Mouse (Mus musculus): Measurements from ENCODE around the gene Pdgfd. TPM values are rescaled to one million over a fixed set of nuclear protein-coding genes. Genes with fewer than 3 reads are reported as not detected.

Pdgfd gene
- total RNA-seq, 2 experiments from 2014 or later = 3.3 to 3.9 TPM

DNA sequence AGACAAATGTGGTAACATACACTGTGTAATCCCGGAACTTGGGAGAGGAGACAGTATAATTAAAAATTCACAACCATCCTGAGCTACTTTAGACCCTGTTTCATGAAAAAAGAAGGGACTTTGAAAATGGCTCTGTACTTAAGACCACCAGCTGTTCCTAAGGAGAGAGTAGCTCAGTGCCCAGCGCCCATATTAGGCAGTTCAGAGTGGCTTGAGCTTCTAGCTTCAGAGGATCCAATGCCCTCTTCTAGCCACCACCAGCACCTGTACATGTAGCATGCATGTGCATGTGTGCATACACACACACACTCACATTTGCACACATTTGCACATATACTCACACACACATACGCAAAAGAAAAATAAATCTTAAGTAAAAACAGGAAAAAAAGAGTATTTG is 136.2 kb downstream of the Pdgfd start:
- DNase-seq (ENCODE audit: extremely low spot score in 1 of 2, low spot score in 1 of 2) = no peak

DNA sequence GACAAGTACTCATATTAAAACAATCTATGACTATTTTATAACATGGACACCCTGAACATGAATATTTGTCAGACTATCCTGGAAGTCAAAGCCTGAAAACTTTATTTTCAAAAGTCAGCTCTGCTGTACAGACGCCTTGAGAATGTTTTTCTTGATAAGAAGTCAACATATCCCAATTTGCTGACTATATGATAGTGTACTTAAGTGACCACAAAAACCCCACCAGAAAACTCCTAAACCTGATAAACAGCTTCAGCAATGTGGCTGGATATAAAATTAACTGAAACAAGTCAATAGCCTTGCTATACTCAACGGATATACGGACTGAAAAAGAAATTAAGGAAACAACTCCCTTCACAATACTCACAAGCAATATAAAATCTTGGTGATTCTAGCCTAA is 137.5 kb downstream of the Pdgfd start:
- no peak for DNase-seq (ENCODE audit: extremely low spot score in 1 of 2, low spot score in 1 of 2)

DNA sequence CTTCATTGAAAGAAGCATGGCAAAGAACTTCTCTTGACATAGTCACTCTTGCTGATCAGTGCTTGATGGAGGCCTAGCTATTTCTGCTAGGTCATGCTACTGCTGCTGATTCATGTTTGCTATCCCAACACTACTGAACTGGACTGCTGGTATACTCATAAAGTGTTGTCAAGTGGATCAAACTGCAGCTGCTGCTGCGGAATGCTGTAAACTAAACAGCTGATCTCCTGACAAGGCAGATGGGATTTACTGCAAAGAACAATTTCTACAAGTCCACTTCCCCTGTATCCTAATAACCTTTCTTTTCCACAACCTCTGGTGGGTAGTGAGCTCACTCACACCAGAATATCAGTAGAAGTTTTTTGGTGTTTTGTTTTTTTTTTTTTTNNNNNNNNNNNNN is 148.7 kb downstream of the Pdgfd start:
- DNase-seq (ENCODE audit: extremely low spot score in 1 of 2, low spot score in 1 of 2) = no peak

DNA sequence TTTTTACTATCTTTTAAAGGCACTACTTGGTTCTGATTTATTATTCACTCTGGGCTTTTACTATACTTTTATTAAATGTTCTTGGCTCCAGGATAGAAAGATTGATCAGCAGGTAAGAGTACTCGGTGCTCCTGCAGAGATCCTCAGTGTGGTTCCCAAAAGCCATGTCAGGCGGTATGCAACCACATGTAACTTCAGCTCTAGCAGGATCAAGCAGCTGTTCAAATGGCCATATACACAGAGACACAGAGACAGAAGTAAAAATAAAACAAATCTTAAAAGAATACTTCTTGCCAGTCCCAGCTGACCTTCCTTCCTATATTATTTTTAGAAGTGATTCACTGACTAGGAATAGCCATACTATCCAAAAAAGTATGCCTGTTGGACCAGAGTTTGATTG is 157.0 kb downstream of the Pdgfd start:
- no peak for DNase-seq (ENCODE audit: extremely low spot score in 1 of 2, low spot score in 1 of 2)

DNA sequence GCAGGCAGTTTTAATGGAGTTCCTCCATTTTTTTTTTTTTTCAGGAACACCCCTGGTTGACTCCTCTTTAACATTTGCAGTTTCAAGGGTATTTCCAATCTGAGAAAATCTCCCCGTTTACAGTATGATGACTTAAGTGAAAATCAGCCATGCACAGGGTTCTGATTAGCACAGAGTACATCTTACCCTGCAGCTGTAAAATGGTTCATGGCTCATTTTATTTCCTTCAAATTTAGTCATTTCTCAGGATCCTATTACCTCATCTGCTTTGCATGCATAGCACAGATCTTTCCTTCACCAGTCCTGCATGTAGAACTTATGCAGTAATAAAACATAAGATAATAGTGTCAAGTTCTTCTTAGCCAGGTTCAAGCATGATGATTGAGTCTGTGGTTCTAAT is 165.1 kb downstream of the Pdgfd start:
- DNase-seq (ENCODE audit: extremely low spot score in 1 of 2, low spot score in 1 of 2) = no peak

DNA sequence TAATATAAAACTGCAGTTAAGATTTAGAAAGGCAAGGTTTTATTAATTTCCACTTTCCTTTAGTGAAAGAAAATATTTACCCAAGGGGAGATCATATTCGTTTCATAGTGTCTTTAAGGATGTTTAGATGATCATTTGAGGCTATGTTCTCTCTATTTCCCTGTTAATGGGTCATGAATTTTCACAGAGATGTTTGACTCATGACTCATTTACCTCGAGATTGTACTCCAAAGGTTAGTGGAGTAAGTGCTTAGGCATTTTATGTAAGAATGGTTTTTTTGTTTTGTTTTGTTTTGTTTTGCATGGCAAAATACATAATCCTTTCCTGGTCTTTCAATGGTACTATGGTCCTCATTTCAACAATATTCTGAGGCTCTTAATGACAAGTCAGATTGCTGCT is 167.9 kb downstream of the Pdgfd start:
- no peak for DNase-seq (ENCODE audit: extremely low spot score in 1 of 2, low spot score in 1 of 2)

DNA sequence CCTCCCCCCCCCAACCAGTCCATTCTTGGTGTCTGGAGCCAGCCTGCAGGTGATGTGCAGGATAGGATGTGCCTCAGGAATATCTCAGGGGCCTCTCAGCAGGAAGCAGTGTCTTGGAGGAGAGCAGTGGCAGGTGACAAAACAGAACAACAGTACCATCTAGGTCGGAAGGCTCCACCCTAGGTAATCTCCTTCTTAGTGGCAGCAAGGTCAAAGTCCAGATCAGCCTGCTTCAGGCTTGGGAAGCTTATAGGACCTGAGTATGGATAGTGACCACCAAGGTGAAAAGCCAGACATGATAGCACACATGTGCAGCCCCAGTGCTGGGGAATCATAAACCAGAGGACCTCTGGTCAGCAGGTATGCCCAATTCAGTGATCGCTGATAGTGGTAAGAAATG is 169.5 kb downstream of the Pdgfd start:
- DNase-seq (ENCODE audit: extremely low spot score in 1 of 2, low spot score in 1 of 2) = no peak

DNA sequence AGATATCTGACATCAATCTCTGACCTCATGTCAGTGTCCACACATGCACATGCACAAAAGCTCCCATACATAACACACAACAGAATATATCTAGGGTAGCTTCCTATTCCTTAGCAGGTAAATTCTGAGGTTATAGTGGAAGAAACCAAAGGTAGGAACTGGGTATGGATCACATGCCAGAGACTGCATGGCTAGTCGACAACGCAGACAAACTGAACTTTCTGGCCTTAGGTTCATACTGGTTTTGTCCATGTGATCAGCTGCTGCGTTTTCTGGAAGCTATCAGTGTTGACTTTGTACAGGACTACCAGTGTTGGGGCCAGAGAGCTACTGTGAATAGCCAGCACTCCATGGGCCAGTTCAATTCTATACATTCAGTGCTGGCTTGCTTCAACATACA is 170.0 kb downstream of the Pdgfd start:
- DNase-seq (ENCODE audit: extremely low spot score in 1 of 2, low spot score in 1 of 2) = no peak

DNA sequence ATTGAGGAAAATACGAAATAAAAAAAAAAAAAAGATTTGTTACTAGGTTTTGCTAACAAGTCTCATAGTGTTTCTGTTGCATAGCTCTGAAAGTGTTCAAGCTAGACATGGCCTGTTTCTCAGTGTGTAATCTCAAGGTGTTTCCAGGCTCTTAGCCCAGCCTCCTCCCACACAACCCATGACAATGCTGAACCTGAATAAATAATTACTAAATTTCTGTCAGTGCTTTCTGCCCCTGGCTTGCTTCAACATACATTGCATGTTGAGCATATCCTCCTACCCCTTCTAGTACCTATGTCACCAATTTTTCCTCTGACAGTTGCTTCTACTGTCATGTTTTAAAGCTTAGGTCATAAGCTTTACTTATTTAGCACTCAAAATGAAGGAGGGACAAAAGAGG is 171.0 kb downstream of the Pdgfd start:
- DNase-seq (ENCODE audit: extremely low spot score in 1 of 2, low spot score in 1 of 2) = no peak

DNA sequence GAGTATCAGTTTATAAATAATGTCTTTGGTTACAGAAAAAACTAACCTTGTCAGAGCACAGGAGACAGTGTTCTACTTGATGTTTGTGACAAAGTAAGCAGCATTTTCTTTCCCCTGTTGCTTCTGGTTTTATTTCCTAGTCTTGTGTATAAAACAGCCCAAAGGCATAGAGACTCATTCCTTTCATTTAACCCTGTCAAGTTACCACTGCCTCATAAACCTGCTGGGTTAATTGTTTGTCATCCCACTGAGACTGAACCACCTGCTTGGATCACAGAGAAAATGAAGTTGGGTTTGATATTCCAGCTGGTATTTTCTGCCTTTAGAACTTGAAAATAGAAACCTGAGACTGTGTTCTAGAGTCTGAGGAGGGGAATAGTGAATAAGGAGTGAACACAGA is 172.4 kb downstream of the Pdgfd start:
- DNase-seq (ENCODE audit: extremely low spot score in 1 of 2, low spot score in 1 of 2) = no peak

DNA sequence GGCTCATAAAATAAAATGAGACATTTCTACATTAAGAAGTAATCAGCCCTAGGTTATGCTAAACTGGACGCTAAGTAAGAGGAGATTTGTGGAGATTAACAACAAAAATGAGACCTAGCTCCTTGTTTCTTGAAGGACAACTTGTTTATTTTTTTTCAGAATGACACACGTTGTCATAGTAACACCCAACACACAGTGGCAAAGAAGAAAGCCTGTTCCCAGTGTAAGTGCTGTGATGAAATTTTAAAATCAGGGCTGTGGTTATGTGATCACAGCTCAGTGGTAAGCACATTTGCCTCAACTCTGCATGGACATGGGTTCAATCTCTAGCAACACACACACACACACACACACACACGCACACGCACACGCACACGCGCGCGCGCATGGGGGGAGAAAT is 174.5 kb downstream of the Pdgfd start:
- DNase-seq (ENCODE audit: extremely low spot score in 1 of 2, low spot score in 1 of 2) = no peak

DNA sequence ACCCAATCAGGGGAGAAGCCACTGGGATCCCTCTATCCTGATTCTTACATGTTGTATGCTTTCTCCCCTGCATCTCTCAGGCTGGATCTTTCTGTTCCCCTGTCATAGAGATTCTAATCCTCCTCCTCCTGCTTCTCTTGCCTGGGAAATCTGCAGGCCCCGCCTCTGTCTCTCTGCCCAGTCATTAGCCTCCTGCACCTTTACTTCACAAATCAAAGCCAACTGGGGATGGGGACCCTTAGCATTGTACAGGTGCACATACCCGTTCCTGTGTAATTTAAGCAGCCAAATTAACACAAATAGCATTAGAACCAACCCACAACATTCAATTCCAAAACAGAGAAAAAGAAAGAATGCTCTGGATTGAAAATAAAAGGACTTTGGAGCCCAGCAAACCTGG is 176.1 kb downstream of the Pdgfd start:
- no peak for DNase-seq (ENCODE audit: extremely low spot score in 1 of 2, low spot score in 1 of 2)

DNA sequence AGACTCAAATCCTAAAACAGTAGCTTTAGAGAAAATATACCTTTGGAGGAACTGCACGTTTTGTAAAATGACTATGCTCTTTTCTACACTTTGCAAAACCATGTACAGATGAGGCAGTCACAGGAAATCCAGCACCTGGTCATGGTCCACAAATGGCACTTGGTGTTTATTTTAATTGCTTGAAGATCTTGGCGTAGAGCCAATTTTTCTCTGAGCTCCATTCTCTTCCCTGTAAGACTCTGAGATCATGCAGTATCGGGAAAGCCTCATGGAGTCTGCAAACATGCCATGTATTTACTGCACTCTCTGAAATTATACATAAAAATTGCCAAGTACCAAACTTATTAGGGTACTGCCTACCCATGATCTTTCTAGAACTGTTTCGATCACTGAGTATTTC is 176.5 kb downstream of the Pdgfd start:
- no peak for DNase-seq (ENCODE audit: extremely low spot score in 1 of 2, low spot score in 1 of 2)

DNA sequence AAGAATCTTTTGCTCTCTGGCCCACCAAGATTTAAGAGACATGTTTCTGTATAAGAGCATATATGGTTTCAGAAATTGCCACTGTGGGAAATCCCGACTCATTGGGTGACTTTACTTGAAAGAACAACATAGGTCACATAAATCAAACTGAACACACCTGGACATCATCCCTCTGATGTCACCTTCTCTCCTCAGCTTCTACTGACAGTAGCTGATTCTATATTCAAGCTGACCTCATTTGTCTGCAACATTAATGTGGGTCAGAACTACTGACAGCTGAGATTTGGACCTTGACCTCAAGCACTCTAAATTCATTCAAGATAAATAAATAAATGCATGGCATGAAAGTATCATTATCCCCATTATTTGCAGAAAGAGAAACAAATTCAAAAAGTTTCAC is 177.0 kb downstream of the Pdgfd start:
- DNase-seq (ENCODE audit: extremely low spot score in 1 of 2, low spot score in 1 of 2) = no peak

DNA sequence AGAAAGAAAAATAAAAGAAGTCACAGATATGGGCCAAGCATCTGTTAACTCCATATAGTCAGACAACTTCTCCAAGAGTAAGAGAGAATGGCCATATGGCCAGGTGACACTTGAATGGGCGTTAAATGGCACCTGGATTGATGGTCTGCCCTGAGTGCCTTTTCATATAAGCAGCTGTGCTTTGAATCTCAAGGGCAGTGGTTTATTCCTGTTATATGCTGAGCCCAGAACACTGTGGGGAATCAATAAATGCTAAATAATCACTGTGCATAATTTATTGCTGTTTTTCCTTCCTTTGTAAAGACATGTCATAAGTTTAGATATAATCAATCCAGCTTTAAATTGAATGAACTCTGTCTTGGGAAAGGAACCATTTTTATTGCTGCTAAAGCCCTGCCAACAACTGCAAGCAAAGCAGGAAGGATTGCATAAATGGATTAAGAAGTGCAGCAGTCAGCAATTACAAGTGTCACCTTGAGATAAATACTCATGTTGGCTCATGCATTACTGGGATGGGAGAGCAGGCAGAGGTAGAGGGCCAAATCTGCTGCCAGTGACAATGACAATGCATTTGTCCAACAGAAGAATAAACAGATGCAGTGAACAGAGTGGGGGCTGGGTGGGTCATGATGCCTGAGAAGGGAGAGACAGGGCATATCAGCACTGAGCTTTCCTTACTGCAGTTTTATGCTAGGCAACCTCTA is 185.0 kb downstream of the Pdgfd start:
- DNase-seq (ENCODE audit: extremely low spot score in 1 of 2, low spot score in 1 of 2) = no peak

DNA sequence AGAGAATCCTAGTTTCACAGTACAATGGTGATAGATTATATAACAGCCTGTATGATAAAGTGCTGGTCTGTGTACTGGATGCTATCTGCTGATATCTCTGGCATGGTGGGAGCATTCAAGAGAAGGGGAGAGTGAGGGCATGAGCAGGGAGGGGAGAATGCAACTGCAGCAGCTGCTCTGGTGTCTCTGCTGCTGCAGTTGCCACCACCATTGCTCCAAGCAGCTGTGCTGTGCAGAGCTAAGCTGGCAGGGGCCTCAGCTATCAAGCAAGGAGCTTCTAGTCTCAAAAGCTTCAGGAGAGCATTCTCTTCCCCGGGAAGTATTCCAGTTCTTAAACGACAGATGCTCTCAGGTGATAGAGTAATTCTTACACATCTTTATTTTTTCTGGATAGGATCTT is 192.4 kb downstream of the Pdgfd start:
- no peak for DNase-seq (ENCODE audit: extremely low spot score in 1 of 2, low spot score in 1 of 2)

DNA sequence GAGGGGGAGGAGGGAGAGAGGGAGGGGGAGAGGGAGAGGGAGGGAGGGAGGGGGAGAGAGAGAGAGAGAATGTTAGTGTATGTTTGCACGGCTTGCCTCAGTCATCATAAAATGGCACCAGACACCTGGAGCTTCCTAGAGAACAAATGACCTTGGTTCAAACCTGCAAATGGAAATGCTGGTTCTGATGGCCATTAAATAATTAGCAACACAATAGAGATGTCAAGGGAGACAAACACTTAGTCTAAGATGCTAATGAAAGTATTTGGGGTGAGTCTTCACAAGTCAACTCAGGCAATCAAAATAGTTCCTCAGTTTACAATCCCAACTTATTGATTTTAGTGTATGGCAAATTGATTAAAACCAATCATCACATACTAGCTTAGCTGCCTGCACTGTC is 198.2 kb downstream of the Pdgfd start:
- no peak for DNase-seq (ENCODE audit: extremely low spot score in 1 of 2, low spot score in 1 of 2)

DNA sequence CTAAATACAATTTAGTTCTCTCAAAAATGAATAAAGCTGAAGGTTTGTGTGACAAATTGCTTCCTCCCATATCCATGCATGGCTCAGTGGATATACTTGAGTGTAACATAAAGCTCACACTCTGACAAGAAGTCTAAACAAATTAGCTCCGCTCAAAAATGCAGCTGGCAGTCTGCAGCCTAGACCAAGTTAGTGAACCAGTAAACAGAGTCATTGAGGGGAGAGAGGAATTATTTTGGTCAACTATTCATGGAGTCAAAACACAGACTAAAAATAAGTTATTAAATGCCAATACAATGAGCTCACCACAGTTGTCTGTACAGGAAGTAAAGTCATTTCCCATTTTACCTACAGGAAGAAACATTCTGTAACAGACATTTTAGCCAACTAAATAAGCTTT is 233.4 kb downstream of the Pdgfd start:
- no peak for DNase-seq (ENCODE audit: extremely low spot score in 1 of 2, low spot score in 1 of 2)

DNA sequence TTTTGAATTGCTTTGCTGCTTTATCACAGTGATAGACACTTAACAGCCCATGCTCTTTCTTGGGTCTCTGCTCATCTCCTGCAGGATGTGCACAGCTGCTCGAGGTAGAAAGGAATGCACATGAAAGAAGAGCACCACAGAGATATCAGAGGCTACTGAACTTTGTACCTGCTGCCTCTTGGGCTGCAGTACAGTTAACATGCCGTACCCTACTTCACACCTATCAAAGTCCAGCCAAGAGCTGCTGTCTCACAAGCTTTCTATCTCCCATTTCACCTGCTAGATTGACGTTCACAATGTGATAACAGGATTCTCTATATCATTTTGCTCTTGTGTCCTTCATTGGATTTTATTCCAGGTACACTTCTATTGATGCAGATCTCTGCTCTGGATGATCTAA is 238.2 kb downstream of the Pdgfd start:
- no peak for DNase-seq (ENCODE audit: extremely low spot score in 1 of 2, low spot score in 1 of 2)

DNA sequence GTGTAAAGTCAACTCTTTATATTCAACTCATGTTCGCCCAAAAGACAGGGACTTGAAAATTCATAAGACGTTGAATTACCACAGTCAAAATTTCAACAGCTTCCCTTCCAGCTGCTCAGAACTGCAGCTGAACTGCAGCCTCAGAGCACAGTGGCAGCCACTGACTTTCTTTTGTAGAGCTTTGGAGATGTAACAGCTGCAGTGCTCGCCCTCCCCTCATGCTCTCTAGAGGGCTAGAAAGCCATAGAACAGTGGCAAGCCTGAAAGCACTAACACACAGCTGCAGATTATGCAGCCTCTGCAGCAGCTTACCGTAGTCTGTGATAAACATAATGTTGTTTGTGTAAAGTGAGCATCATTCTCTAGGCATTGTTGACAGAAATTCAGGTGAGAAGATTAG is 239.6 kb downstream of the Pdgfd start:
- DNase-seq (ENCODE audit: extremely low spot score in 1 of 2, low spot score in 1 of 2) = no peak

DNA sequence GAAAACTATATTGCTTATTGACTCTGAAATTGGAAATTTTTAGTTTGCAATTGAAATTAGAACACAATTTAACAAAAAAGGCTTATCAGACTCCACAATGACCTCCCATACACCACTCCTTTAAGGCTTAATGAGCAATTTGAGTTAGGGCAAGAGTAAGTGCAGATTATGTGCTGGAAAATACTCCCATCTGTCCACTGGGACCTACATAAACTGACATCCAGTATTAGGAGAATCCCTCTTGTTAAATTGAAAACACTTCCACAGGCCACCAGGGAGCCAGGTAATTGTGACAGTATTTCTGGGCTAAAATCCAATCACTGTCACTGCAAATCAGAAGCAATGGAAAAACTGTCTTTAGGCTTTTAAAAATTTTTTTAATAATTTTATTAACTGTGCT is 256.2 kb downstream of the Pdgfd start:
- no peak for DNase-seq (ENCODE audit: extremely low spot score in 1 of 2, low spot score in 1 of 2)

All from layer of hippocampus, postnatal 25 days (tissue).